Mouse (Mus musculus) left cerebral cortex, postnatal 10 days (tissue): ENCODE results near the gene Fam71f2. TPM values are rescaled to one million over a fixed set of nuclear protein-coding genes. Genes with fewer than 3 reads are reported as not detected.

Experiments used
- DNase-seq, 2 experiments: peaks; one replicate each; pipeline ENCODE4 v3.0.0; 2021 to 2022; ENCODE audit warnings: low spot score in 2 of 2, mixed read lengths in 1 of 2; ENCODE audit errors: extremely low spot score in 1 of 2
- intact Hi-C: fragments of 180-260 bp; cut with DNase I; formaldehyde crosslinking; loops from one replicate; pipeline ENCODE4 v1.15.1; 2025
- total RNA-seq, 2 experiments: library from RNA; stranded (reverse); gene quantifications; 2 replicates each; pipeline ENCODE4 v1.2.3; 2021

The Fam71f2 gene
- total RNA-seq, 2 experiments from 2014 or later: 0.43 TPM; not detected in 1

DNA sequence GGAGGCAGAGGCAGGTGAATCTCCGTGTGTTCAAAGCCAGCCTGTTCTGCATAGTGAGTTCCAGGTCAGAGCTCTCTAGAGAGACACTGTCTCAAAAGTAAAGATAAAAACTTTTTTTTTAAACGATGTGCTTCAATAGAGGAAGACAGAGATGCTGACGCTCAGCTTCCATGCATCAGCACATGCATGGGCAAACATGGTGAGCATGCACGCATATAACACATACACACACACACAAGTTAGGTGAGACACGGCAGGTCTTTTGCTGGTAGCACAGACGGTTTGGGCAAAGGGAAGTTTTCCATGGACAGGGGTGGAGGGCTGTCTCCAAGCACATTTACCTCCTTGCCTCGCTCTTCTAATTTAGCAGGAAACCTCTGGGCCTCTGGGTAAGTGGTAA, 42.8 kb downstream of the Fam71f2 start:
- intact Hi-C loops: no loop called here
- no peak for DNase-seq

DNA sequence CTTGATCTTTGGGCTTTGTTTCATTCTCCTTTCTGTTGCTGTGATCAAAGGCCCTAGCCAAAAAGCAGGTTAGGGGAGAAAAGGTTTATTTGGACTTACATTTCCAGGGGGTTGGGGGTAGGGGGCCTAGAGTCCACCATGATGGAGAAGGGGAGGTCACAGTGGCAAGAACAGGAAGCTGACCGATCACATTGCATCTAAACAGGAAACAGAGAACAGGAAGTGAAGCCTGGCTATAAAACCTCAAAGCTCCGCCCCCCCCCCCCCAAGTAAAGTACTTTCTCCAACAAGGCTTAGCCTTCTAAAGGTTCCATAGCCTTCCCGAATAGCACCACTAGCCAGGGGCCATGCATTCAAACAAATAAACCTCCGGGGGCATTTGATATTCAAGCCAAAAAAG, 43.3 kb downstream of the Fam71f2 start:
- DNase-seq: no peak
- intact Hi-C loops: no loop called here

DNA sequence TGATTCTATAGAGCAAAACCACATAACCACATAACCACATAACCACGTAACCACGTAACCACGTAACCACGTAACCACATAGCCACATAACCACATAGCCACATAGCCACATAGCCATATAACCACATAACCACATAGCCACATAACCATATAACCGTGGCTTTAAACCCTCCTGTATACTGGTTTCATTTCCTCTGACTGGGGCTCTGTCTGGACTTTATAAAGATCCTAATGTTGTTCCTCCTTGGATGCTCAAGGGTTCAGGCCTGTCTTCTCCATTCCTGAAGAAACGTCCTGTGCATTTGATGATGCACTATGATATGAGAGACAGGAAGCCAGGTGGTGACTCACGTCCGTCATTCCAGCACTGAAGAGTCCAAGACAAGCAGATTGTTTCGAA, 47.6 kb downstream of the Fam71f2 start:
- intact Hi-C loops: no loop called here
- DNase-seq: no peak

DNA sequence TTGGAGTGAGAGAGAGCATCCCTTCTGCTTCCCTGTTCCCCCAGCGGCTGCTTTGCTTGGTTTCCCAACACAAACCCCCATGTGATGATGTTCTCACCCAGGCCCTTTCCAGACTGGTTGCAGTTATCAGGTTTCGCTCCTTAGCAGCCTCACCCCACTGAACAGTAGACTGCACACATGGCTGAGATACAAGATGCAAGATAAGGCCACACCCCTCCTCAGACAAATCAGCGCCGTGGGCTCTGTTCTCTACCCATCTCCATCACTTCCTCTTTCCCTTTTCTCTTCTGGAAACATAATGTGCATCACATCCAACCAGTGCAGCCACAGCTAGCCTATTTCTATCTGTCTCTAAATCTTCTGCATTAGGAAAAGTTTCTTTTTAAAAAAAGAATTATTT, 50.1 kb downstream of the Fam71f2 start:
- DNase-seq: no peak
- intact Hi-C loops: no loop called here

Other genes starting within 250 kb of the Fam71f2 start
- gene Lep, start 219.4 kb upstream of the Fam71f2 start, total RNA-seq: not detected
- 10 to 100 TPM; 29.4 to 32.8 TPM for gene Rbm28, start 114.6 kb upstream of the Fam71f2 start, total RNA-seq
- gene Prrt4, start 100.0 kb upstream of the Fam71f2 start, total RNA-seq: 1 to 10 TPM; 9.0 to 9.4 TPM
- gene Impdh1, start 63.2 kb upstream of the Fam71f2 start, total RNA-seq: 100 to 1,000 TPM; 111 to 112 TPM
- gene Hilpda, start 7.1 kb upstream of the Fam71f2 start, total RNA-seq: 1 to 10 TPM; 6.1 to 6.2 TPM
- gene Fam71f1, start 39.5 kb downstream of the Fam71f2 start, total RNA-seq: not detected
- 100 to 1,000 TPM; 100 to 101 TPM for gene Calu, start 68.5 kb downstream of the Fam71f2 start, total RNA-seq
- gene Opn1sw, start 108.9 kb downstream of the Fam71f2 start, total RNA-seq: under 1 TPM; 0.39 to 0.99 TPM
- 100 to 1,000 TPM in 1 of 2 experiments, 10 to 100 TPM in 1; 95.7 to 101 TPM for gene Ccdc136, start 116.7 kb downstream of the Fam71f2 start, total RNA-seq
- gene Flnc, start 153.7 kb downstream of the Fam71f2 start, total RNA-seq: 1 to 10 TPM; 1.8 to 2.0 TPM
- 100 to 1,000 TPM; 246 to 249 TPM for gene Atp6v1f, start 188.1 kb downstream of the Fam71f2 start, total RNA-seq
- 1 to 10 TPM in 1 of 2 experiments, under 1 TPM in 1; 0.54 to 1.1 TPM for gene Atp6v1fnb, start 191.8 kb downstream of the Fam71f2 start, total RNA-seq
- gene Kcp, start 228.4 kb downstream of the Fam71f2 start, total RNA-seq: 1 to 10 TPM; 6.7 to 8.9 TPM
- 1 to 10 TPM; 3.1 to 3.5 TPM for gene Irf5, start 247.0 kb downstream of the Fam71f2 start, total RNA-seq